Comparison of ENCODE assay signal across 8 mouse cellular contexts in the genomic region with DNA sequence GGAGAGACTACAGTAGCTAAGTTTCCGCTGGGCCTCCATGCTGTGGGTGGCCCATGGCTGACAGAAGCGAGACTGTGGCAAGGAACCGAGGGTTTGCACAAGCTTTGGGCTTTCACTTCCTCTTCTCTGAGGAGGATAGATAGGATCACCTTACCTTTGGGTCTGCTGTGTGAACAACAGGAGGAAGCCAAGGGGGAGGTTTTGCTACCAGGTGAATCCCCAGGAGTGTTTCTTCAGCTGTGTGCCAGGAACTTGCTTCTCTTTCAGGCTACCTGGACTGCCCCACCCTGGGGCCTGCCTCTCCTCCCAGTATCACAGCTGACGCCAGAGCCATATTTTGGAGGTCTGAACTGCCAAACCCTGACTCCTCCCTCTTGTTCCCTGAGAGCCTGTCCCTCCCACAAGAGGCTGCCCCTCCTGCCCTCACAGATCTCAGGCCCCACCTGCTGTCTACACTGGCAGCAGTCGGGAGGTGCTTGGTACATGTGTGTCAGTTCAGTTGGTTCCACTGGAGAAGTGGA. TPM values are rescaled to one million over a fixed set of nuclear protein-coding genes. Genes with fewer than 3 reads are reported as not detected.
DNase-seq lines count a peak whose midpoint lies in the region; ATAC-seq lines count a peak whose summit lies in the region.

No protein-coding gene starts in this region.

- 31% methylated on average over 5 of the region's 5 CpGs for WGBS in heart, embryonic 16.5 days
- 40% methylated on average over 5 of the region's 5 CpGs for WGBS in limb, embryonic 13.5 days

- H3K4me1 ChIP-seq in heart, embryonic 16.5 days (ENCODE audit: control insufficient read depth, insufficient read depth, low read length) = peaks cover 67% of the 10 kb centered on the region
- peaks cover 69% of the 10 kb centered on the region for H3K4me1 ChIP-seq in limb, embryonic 13.5 days

- H3K27me3 ChIP-seq in heart, embryonic 16.5 days (ENCODE audit: control insufficient read depth, insufficient read depth, low read length) = no peaks in the 10 kb centered on the region
- H3K27me3 ChIP-seq in limb, embryonic 13.5 days = no peaks in the 10 kb centered on the region

- peak overlapping the region; percentile 72 for H3K27ac ChIP-seq in heart, embryonic 16.5 days (ENCODE audit: low read length)
- peak overlapping the region; percentile 22; the same call in 1 of the 2 replicates for H3K27ac ChIP-seq in limb, embryonic 13.5 days

- peak; percentile 75 for ATAC-seq in heart, embryonic 16.5 days (replicated peaks; ENCODE audit: extremely low read depth, insufficient read depth, low FRiP score)
- 0 out of 2 replicates have a peak, but pooled peaks have one; percentile 13 for ATAC-seq in limb, embryonic 13.5 days (ENCODE audit: low FRiP score, low read depth)

- H3K9me3 ChIP-seq in heart, embryonic 16.5 days (replicated peaks; ENCODE audit: control insufficient read depth, low read length) = no peaks in the 10 kb centered on the region
- no peaks in the 10 kb centered on the region for H3K9me3 ChIP-seq in limb, embryonic 13.5 days

- H3K36me3 ChIP-seq in heart, embryonic 16.5 days (ENCODE audit: control insufficient read depth, insufficient read depth) = no peaks in the 10 kb centered on the region
- H3K36me3 ChIP-seq in limb, embryonic 13.5 days = no peaks in the 10 kb centered on the region

- peak overlapping the region; percentile 17; the same call in 1 of the 2 replicates for H3K4me2 ChIP-seq in heart, embryonic 16.5 days (ENCODE audit: low read depth, low read length)
- no peak overlapping the region for H3K4me2 ChIP-seq in limb, embryonic 13.5 days (replicated peaks)

- peak; percentile 26 to 33 for DNase-seq in gastrocnemius, adult 8-10 months (ENCODE audit: low spot score in 2 of 2)
- no peak for DNase-seq in gastrocnemius, postnatal 4 days (ENCODE audit: low spot score in 2 of 2)
- DNase-seq in c-Kit-positive CD71-positive TER-119-negative erythroid progenitor cells, embryonic 14.5 days (ENCODE audit: low read depth) = peak; percentile 71
- peak; percentile 75 to 76 for DNase-seq in monocyte, adult 2 months (ENCODE audit: low read depth in 1 of 2, low spot score in 2 of 2)
- DNase-seq in frontal cortex, adult 2 months (ENCODE audit: extremely low spot score in 1 of 2, low spot score in 1 of 2) = no peak
- DNase-seq in urinary bladder, postnatal 4 days (ENCODE audit: low spot score in 2 of 2) = no peak

- 0 out of 2 replicates have a peak overlapping the region, but pooled peaks have one; percentile 16 for H3K9ac ChIP-seq in heart, embryonic 16.5 days (ENCODE audit: low read length)
- no peak overlapping the region for H3K9ac ChIP-seq in limb, embryonic 13.5 days

- H3K4me3 ChIP-seq in heart, embryonic 16.5 days (ENCODE audit: low read length) = no peak overlapping the region
- no peak overlapping the region for H3K4me3 ChIP-seq in limb, embryonic 13.5 days

RNA-seq across cellular contexts. Expression of a gene that starts 40.2 kb away (rescaled TPM):
- 100 to 1,000 TPM; 295 to 383 (median 326) TPM for total RNA-seq in gastrocnemius, adult 8-10 months (2022)
- total RNA-seq in gastrocnemius, postnatal 4 days (2021) = 100 to 1,000 TPM; 433 to 473 TPM
- polyA plus RNA-seq in heart, embryonic 16.5 days (2015; fragmentation: Nextera tagmentation; extraction: Ambion mirVana) = 2,779 and 2,782 TPM in 2 replicates
- 619 and 631 TPM in 2 replicates for polyA plus RNA-seq in limb, embryonic 13.5 days (2015; fragmentation: Nextera tagmentation; extraction: Ambion mirVana)
- 97.6 and 107 TPM in 2 replicates for polyA plus RNA-seq in frontal cortex, adult 2 months (2012; rRNA removed)

RNA-seq across cellular contexts. Expression of a gene that starts 50.4 kb away (rescaled TPM):
- total RNA-seq in gastrocnemius, adult 8-10 months (2022) = 10 to 100 TPM; 18.5 to 37.8 (median 27.3) TPM
- 10 to 100 TPM; 17.5 to 18.1 TPM for total RNA-seq in gastrocnemius, postnatal 4 days (2021)
- 12.4 and 12.6 TPM in 2 replicates for polyA plus RNA-seq in heart, embryonic 16.5 days (2015; fragmentation: Nextera tagmentation; extraction: Ambion mirVana)
- 15.0 and 15.9 TPM in 2 replicates for polyA plus RNA-seq in limb, embryonic 13.5 days (2015; fragmentation: Nextera tagmentation; extraction: Ambion mirVana)
- 19.5 and 20.2 TPM in 2 replicates for polyA plus RNA-seq in frontal cortex, adult 2 months (2012; rRNA removed)

Comparison
In these comparisons a context has a peak if more than half of its experiments do, and no peak if none do; other contexts are left out.
1. DNase-seq: peak in gastrocnemius, adult 8-10 months (2 of 2), c-Kit-positive CD71-positive TER-119-negative erythroid progenitor cells, embryonic 14.5 days (single experiment) and monocyte, adult 2 months (2 of 2); none in gastrocnemius, postnatal 4 days (0 of 2), frontal cortex, adult 2 months (0 of 2) and urinary bladder, postnatal 4 days (0 of 2).